Mouse (Mus musculus) lung, embryonic 16.5 days (tissue): ENCODE data around the gene Cyp2e1. TPM values are rescaled to one million over a fixed set of nuclear protein-coding genes. Genes with fewer than 3 reads are reported as not detected.

Experiments
- ATAC-seq: fragments of 200-750 bp; cut with Nextera tagmentation; 2 replicates; pipeline ENCODE4 v1.8.0; 2017; ENCODE audit warnings: low read depth, mild to moderate bottlenecking, moderate library complexity
- H3K27ac ChIP-seq: fragments of 300-500 bp; sonication (generic); 2 replicates; pipeline ENCODE4 v1.5.1; 2014; ENCODE audit warnings: mild to moderate bottlenecking, control low read depth, low read length
- H3K27me3 ChIP-seq: fragments of 300-500 bp; sonication (generic); 2 replicates; pipeline ENCODE4 v1.6.1; 2014; ENCODE audit warnings: low read depth, low read length, mixed read lengths; ENCODE audit not compliant: control insufficient read depth, insufficient read depth
- H3K36me3 ChIP-seq: fragments of 300-500 bp; sonication (generic); 2 replicates; pipeline ENCODE4 v1.6.1; 2014; ENCODE audit warnings: low read length; ENCODE audit not compliant: control insufficient read depth, insufficient read depth
- H3K4me1 ChIP-seq: fragments of 300-500 bp; sonication (generic); replicated peaks from 2 replicates; pipeline ENCODE4 v1.6.1; 2014; ENCODE audit warnings: low read length, mixed read lengths; ENCODE audit not compliant: control insufficient read depth, insufficient read depth
- H3K4me2 ChIP-seq: fragments of 300-500 bp; sonication (generic); 2 replicates; pipeline ENCODE4 v1.6.1; 2014; ENCODE audit warnings: low read depth, low read length, control low read depth
- H3K4me3 ChIP-seq: fragments of 300-500 bp; sonication (generic); 2 replicates; pipeline ENCODE4 v1.5.1; 2014; ENCODE audit warnings: mild to moderate bottlenecking, low read length, control low read depth
- H3K9ac ChIP-seq: fragments of 300-500 bp; sonication (generic); 2 replicates; pipeline ENCODE4 v1.6.1; 2014; ENCODE audit warnings: low read length, control low read depth
- H3K9me3 ChIP-seq: fragments of 300-500 bp; sonication (generic); 2 replicates; pipeline ENCODE4 v1.6.1; 2016; ENCODE audit warnings: low read length; ENCODE audit not compliant: control insufficient read depth
- WGBS: fragments of 180-500 bp; shearing (Covaris S2); extraction: QIAGEN DNeasy Blood & Tissue Kit; methylation state at CpG from one replicate; pipeline ENCODE4 v1.1.7; 2014; 5-methylcytosine and 5-hydroxymethylcytosine counted together
- polyA plus RNA-seq: library from polyadenylated mRNA; unstranded; fragments of >200 nt; fragmentation: Nextera tagmentation; extraction: Ambion mirVana; gene quantifications from 2 replicates; pipeline ENCODE4 v1.2.1, GENCODE M21; 2015

Cyp2e1 gene
- polyA plus RNA-seq, 1 experiment from 2014 or later = 0.43 TPM

GRCm38 (mm10) chr7:140798212-140798611, 34.7 kb downstream of the Cyp2e1 start:
- Histone ChIP-seq H3K4me2 (no peak overlapping the region), H3K27me3 (no peaks in the 10 kb centered on the region), H3K9ac (no peak overlapping the region), H3K9me3 (no peaks in the 10 kb centered on the region), H3K36me3 (no peaks in the 10 kb centered on the region), H3K4me3 (no peak overlapping the region), H3K27ac (no peak overlapping the region), H3K4me1 (no peaks in the 10 kb centered on the region)
- WGBS = 56% methylated on average over 2 of the region's 2 CpGs
- no peak for ATAC-seq

- Histone ChIP-seq H3K4me1 (no peaks in the 10 kb centered on the region), H3K27ac (no peak overlapping the region), H3K9me3 (no peaks in the 10 kb centered on the region), H3K4me3 (no peak overlapping the region), H3K36me3 (no peaks in the 10 kb centered on the region), H3K4me2 (no peak overlapping the region), H3K9ac (no peak overlapping the region), H3K27me3 (no peaks in the 10 kb centered on the region)
- ATAC-seq = no peak
- 53% methylated on average over 6 of the region's 6 CpGs for WGBS
These were observed 39.1 kb downstream of the Cyp2e1 start for GRCm38 (mm10) chr7:140802629-140803028.

GRCm38 (mm10) chr7:140805704-140806103, 42.2 kb downstream of the Cyp2e1 start:
- Histone ChIP-seq H3K4me1 (no peaks in the 10 kb centered on the region), H3K36me3 (no peaks in the 10 kb centered on the region), H3K9me3 (no peaks in the 10 kb centered on the region), H3K4me3 (no peak overlapping the region), H3K4me2 (no peak overlapping the region), H3K27ac (no peak overlapping the region), H3K9ac (no peak overlapping the region), H3K27me3 (no peaks in the 10 kb centered on the region)
- ATAC-seq = no peak
- WGBS = 15% methylated on average over 1 of the region's 1 CpGs

GRCm38 (mm10) chr7:140810496-140810895, 47.0 kb downstream of the Cyp2e1 start:
- no peaks in the 10 kb centered on the region for H3K36me3 ChIP-seq
- H3K9ac ChIP-seq = no peak overlapping the region
- H3K27me3 ChIP-seq = no peaks in the 10 kb centered on the region
- no peak overlapping the region for H3K4me2 ChIP-seq
- H3K4me1 ChIP-seq = no peaks in the 10 kb centered on the region
- H3K27ac ChIP-seq = no peak overlapping the region
- H3K9me3 ChIP-seq = no peaks in the 10 kb centered on the region
- 82% methylated on average over 6 of the region's 6 CpGs for WGBS
- H3K4me3 ChIP-seq = no peak overlapping the region
- no peak for ATAC-seq

- Histone ChIP-seq H3K36me3 (no peaks in the 10 kb centered on the region), H3K4me3 (no peak overlapping the region), H3K9ac (no peak overlapping the region), H3K27me3 (no peaks in the 10 kb centered on the region), H3K4me1 (no peaks in the 10 kb centered on the region), H3K9me3 (no peaks in the 10 kb centered on the region), H3K4me2 (no peak overlapping the region), H3K27ac (no peak overlapping the region)
- ATAC-seq = no peak
- 73% methylated on average over 13 of the region's 13 CpGs for WGBS
These were observed 48.2 kb downstream of the Cyp2e1 start for GRCm38 (mm10) chr7:140811714-140812113.

- Histone ChIP-seq H3K36me3 (no peaks in the 10 kb centered on the region), H3K4me1 (no peaks in the 10 kb centered on the region), H3K4me2 (no peak overlapping the region), H3K27ac (no peak overlapping the region), H3K9me3 (no peaks in the 10 kb centered on the region), H3K9ac (no peak overlapping the region), H3K4me3 (no peak overlapping the region), H3K27me3 (no peaks in the 10 kb centered on the region)
- WGBS = 80% methylated on average over 12 of the region's 12 CpGs
- no peak for ATAC-seq
These were observed 49.3 kb downstream of the Cyp2e1 start for GRCm38 (mm10) chr7:140812850-140813249.

GRCm38 (mm10) chr7:140820173-140820572, 56.6 kb downstream of the Cyp2e1 start:
- Histone ChIP-seq H3K36me3 (no peaks in the 10 kb centered on the region), H3K4me2 (no peak overlapping the region), H3K27ac (no peak overlapping the region), H3K4me1 (no peaks in the 10 kb centered on the region; the same call in 1 of the 2 replicates), H3K9ac (no peak overlapping the region), H3K9me3 (no peaks in the 10 kb centered on the region), H3K4me3 (no peak overlapping the region), H3K27me3 (no peaks in the 10 kb centered on the region)
- 34% methylated on average over 4 of the region's 4 CpGs for WGBS
- no peak for ATAC-seq

- no peaks in the 10 kb centered on the region; the same call in 1 of the 2 replicates for H3K4me1 ChIP-seq
- 44% methylated on average over 5 of the region's 5 CpGs for WGBS
- no peaks in the 10 kb centered on the region for H3K36me3 ChIP-seq
- no peaks in the 10 kb centered on the region for H3K27me3 ChIP-seq
- no peak overlapping the region for H3K27ac ChIP-seq
- H3K9me3 ChIP-seq = no peaks in the 10 kb centered on the region
- peak overlapping the region; percentile 45 for H3K4me3 ChIP-seq
- peak overlapping the region; percentile 67 for H3K4me2 ChIP-seq
- ATAC-seq = no peak
- H3K9ac ChIP-seq = no peak overlapping the region
These were observed 57.7 kb downstream of the Cyp2e1 start for GRCm38 (mm10) chr7:140821305-140821652.

GRCm38 (mm10) chr7:140821653-140822329, 58.3 kb downstream of the Cyp2e1 start, which contains the start of gene Zfp941:
Gene Zfp941 (minus strand): TSS chr7:140822178.
- 2% methylated on average over 21 of the region's 21 CpGs for WGBS
- H3K4me1 ChIP-seq = no peaks in the 10 kb centered on the region; the same call in 1 of the 2 replicates
- no peaks in the 10 kb centered on the region for H3K9me3 ChIP-seq
- no peaks in the 10 kb centered on the region for H3K36me3 ChIP-seq
- ATAC-seq = 0 out of 2 replicates have a peak, but pooled peaks have one; percentile 28
- H3K4me2 ChIP-seq = peak within 1 kb of the TSS; percentile 67
- H3K4me3 ChIP-seq = peak within 1 kb of the TSS; percentile 45
- H3K27ac ChIP-seq = no peak within 1 kb of the TSS
- no peaks in the 10 kb centered on the region for H3K27me3 ChIP-seq
- peak within 1 kb of the TSS; percentile 61 for H3K9ac ChIP-seq
